Mouse (Mus musculus): ENCODE results near the gene Vmn1r22.
A peak's percentile ranks its signal among the peaks of the same experiment; 100 is the strongest.
"Not testable (repeated sequence)": the region's sequence is repeated elsewhere in the genome, so short reads cannot be mapped to it uniquely, and the experiment has no call there.

The Vmn1r22 gene

DNA sequence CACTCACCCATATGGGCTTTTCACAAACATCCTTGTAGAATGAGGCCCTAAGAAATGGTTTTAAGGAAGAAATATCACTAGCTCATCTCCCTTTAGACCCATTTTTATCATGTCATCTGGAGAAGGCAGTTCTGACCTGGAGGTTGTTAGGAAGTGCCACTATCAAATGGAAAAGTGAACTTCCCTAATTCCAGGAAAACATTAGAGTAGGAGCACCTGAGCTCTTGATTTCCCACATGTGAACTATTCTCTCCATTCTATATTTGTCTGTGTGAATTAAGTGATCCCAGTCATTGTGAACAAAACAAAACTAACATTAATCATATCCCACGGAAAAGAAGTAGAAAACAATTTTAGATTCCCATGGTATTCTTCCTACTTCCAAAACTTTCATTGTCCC lies at the start of gene Vmn1r22:
Vmn1r22 (minus strand) TSS at position 101 of the 400 bp plus-strand sequence.
- no peak for DNase-seq

DNA sequence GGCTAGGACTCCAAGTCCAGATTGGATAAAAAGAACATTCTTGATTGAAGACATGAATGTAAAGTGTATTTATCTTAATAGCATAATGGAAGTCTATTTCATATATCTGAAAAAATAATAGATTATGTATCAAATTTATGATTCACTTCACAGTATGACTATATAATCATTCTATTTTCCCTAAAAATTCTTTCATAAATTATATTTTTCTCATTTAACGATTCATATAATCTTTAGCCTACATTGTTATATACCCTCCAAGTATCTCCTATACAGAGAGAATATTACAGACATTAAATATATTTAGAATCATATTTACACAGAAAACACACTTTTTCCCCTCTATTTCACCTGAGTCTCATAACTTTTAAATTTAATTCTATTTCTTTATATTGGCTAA lies 18.9 kb upstream of the Vmn1r22 start, which contains the start of gene Vmn1r23:
Vmn1r23 (minus strand) TSS at position 101 of the 400 bp plus-strand sequence.
- no peak for DNase-seq

DNA sequence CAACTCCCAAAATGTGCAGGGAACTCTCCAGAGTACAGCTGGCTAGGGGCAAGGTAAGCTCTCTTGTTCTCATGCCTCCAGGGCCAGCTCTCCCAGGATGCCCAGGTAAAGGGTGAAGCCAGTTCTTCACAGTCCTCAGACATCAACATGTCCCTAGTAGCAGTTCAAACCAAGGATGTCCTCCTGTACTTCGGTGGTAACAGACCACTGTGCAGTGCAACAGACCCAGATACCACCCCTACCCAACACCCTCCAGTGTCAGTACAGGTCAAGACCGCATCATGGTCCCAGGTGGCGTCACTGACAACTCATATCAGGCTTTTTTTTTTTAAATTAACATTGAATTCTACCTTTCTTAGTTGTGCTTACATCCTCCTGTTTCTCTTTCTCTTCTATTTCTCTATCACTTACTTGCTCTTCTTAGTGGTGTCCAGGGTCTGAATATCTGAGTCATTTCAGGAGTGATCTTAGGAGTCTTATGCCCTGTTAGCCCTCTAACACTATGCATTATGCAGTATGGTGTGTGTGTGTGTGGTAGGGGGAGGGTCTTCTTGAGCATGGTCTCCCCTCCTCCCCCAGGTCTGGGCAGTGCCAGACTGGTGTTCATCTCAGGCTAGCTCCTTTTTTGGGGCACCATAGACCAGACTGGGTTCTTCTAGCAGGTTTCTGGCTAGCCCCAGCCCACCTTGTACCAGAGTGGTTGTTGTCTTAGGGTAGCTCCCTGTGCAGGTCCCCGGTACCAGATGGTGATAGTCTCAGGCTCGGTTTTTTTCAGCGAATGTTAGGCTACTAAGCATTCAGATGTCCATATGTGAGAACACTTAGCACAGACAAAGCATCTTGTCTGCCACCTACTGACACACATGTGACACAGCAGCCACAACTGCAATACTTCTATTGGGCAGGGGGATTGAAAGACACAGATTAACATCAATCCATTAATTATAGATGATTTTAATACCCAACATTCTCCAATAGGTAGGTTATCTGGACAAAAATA lies 48.5 kb downstream of the Vmn1r22 start:
- DNase-seq, result peak; percentile 23

DNA sequence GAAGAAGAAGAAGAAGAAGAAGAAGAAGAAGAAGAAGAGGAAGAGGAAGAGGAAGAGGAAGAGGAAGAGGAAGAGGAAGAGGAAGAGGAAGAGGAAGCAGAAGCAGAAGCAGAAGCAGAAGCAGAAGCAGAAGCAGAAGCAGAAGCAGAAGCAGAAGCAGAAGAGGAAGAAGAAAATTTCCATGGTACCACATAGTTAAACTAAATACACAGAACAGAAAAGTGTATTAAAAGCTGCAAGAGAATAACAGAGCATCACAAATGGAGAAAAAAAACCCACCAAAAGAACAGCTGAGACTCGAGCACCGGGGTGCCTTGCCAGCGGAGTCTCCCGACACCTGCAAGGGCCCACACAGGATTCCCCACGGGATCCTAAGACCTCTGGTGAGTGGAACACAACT lies 56.7 kb downstream of the Vmn1r22 start:
- not testable (repeated sequence) for DNase-seq

DNA sequence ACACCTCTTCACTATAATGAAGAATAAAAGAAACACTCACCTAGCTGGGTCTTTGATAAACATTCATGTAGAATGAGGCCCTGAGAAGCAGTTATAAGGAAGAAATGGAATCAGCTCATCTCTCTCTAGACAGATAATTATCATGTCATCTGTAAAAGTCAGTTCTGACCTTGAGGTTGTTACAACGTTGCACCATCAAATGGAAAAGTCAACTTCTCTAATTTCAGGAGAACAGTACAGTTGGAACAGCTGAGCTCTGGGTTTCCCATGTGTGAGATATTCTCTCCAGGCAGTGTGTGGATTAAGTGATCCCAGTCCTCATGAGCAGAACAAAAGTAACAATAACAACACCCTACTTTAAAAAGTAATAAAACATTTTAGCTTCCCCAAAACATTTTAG lies 57.5 kb downstream of the Vmn1r22 start, which contains the start of gene Vmn1r21:
Vmn1r21 (minus strand) TSS at position 58 of the 400 bp plus-strand sequence.
- DNase-seq, result no peak

All from thymus, postnatal 25 days (tissue).